Mouse (Mus musculus) adrenal gland (tissue): ENCODE results near the gene Spi1.

ENCODE experiments used
- intact Hi-C: fragments of 180-260 bp; cut with DNase I; formaldehyde crosslinking; loops from one replicate; pipeline ENCODE4 v1.15.1; 2025

The Spi1 gene

GRCm38 (mm10) chr2:91162952-91163351 lies 80.8 kb downstream of the Spi1 start:
- intact Hi-C loops, result no loop called here

GRCm38 (mm10) chr2:91163532-91163931 lies 81.3 kb downstream of the Spi1 start:
- intact Hi-C loops, result no loop called here

- intact Hi-C loops, result no loop called here
These were observed 82.8 kb downstream of the Spi1 start for GRCm38 (mm10) chr2:91164991-91165390.
